11 mouse cellular contexts compared by ENCODE assay signal in the genomic region with DNA sequence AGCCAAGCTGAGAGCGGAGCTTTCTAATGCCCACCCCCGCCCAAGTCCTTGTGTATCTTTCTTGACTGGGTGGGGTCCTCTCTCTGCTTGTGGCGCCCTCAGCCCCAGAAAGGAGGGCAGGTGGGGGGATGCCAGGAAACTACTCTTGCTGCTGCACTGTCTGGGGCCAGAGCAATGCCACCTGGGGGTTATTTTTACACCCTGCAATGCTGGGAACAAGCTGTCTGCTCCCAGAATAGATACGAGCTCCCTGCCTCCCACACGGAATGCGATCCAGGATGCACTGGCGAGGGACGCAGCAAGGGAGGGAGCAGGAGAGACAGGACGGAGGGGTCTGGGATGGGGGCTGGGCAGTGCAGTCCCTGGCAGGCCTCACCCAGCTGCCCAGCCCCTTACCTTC. TPM values are rescaled to one million over a fixed set of nuclear protein-coding genes. Genes with fewer than 3 reads are reported as not detected.
DNase-seq lines count a peak whose midpoint lies in the region; ATAC-seq lines count a peak whose summit lies in the region.
"Had no signal": no experiment of that assay in that cellular context is flagged by ENCODE, and none has a peak within 500 bp of the region (broad histone marks: within the 10 kb centered on the region; RNA-seq: fewer than 3 reads in every experiment).

No protein-coding gene starts in this region.

- no peaks in the 10 kb centered on the region for H3K27me3 ChIP-seq in embryonic facial prominence, embryonic 14.5 days (replicated peaks; ENCODE audit: control insufficient read depth, insufficient read depth, low read length)
- H3K27me3 ChIP-seq in embryonic facial prominence, embryonic 10.5 days (replicated peaks; ENCODE audit: low read depth, poor library complexity, severe bottlenecking) = no peaks in the 10 kb centered on the region
- H3K27me3 ChIP-seq in limb, embryonic 10.5 days (ENCODE audit: low read depth, poor library complexity, severe bottlenecking) = no peaks in the 10 kb centered on the region

- H3K27ac ChIP-seq in embryonic facial prominence, embryonic 14.5 days (replicated peaks; ENCODE audit: low read depth, low read length) = no peak overlapping the region
- no peak overlapping the region for H3K27ac ChIP-seq in embryonic facial prominence, embryonic 10.5 days (replicated peaks)
- no peak overlapping the region for H3K27ac ChIP-seq in limb, embryonic 10.5 days

- no peaks in the 10 kb centered on the region for H3K9me3 ChIP-seq in embryonic facial prominence, embryonic 14.5 days (ENCODE audit: control insufficient read depth, low read length)
- H3K9me3 ChIP-seq in embryonic facial prominence, embryonic 10.5 days = no peaks in the 10 kb centered on the region
- H3K9me3 ChIP-seq in limb, embryonic 10.5 days (replicated peaks) = no peaks in the 10 kb centered on the region

- 0 out of 2 replicates have a peak overlapping the region, but pooled peaks have one; percentile 14 for H3K9ac ChIP-seq in embryonic facial prominence, embryonic 14.5 days (ENCODE audit: low read depth, low read length)
- H3K9ac ChIP-seq: lung, embryonic 14.5 days had no signal

- 81% methylated on average over 9 of the region's 9 CpGs for WGBS in embryonic facial prominence, embryonic 14.5 days
- 83% methylated on average over 9 of the region's 9 CpGs for WGBS in embryonic facial prominence, embryonic 10.5 days
- 87% methylated on average over 9 of the region's 9 CpGs for WGBS in limb, embryonic 10.5 days

- H3K4me2 ChIP-seq in embryonic facial prominence, embryonic 14.5 days (ENCODE audit: low read depth, low read length) = no peak overlapping the region
- H3K4me2 ChIP-seq: lung, embryonic 14.5 days had no signal

- intact Hi-C loops in heart, postnatal 10 days (cut with DNase I) = no loop called here

- no peak overlapping the region for H3K4me3 ChIP-seq in embryonic facial prominence, embryonic 14.5 days (ENCODE audit: low read depth, low read length)
- no peak overlapping the region for H3K4me3 ChIP-seq in embryonic facial prominence, embryonic 10.5 days
- H3K4me3 ChIP-seq in limb, embryonic 10.5 days = no peak overlapping the region

- peaks cover 57% of the 10 kb centered on the region for H3K36me3 ChIP-seq in embryonic facial prominence, embryonic 14.5 days (ENCODE audit: control insufficient read depth, insufficient read depth, low read length)
- peaks cover 63% of the 10 kb centered on the region for H3K36me3 ChIP-seq in embryonic facial prominence, embryonic 10.5 days (replicated peaks)
- H3K36me3 ChIP-seq in limb, embryonic 10.5 days = peaks cover 62% of the 10 kb centered on the region

- peak; percentile 15 for DNase-seq in embryonic facial prominence, embryonic 14.5 days (ENCODE audit: low spot score)
- no peak for DNase-seq in embryonic facial prominence, embryonic 10.5 days (ENCODE audit: low spot score)
- DNase-seq in frontal cortex, postnatal 10 days (ENCODE audit: low spot score in 2 of 2) = peak; percentile 52 to 69
- DNase-seq in heart, postnatal 10 days = peak; percentile 70 to 82
- DNase-seq in right cerebral cortex, adult 18-20 months = peak; percentile 92
- DNase-seq in limb, embryonic 10.5 days (ENCODE audit: low spot score) = no peak
- no peak for DNase-seq in embryo, embryonic 9.5 days (ENCODE audit: extremely low spot score)
- DNase-seq in spleen, adult 12 weeks (ENCODE audit: low spot score) = no peak
- DNase-seq: kidney, adult 2 months; lung, embryonic 14.5 days had no signal

- H3K4me1 ChIP-seq in embryonic facial prominence, embryonic 14.5 days (ENCODE audit: control insufficient read depth, insufficient read depth, low read length) = no peaks in the 10 kb centered on the region
- peaks cover 21% of the 10 kb centered on the region for H3K4me1 ChIP-seq in embryonic facial prominence, embryonic 10.5 days
- peaks cover 21% of the 10 kb centered on the region for H3K4me1 ChIP-seq in limb, embryonic 10.5 days

- no peak for ATAC-seq in embryonic facial prominence, embryonic 14.5 days (ENCODE audit: low read depth)

RNA-seq across cellular contexts. Expression of a gene that starts 2.8 kb away (rescaled TPM):
- 115 and 130 TPM in 2 replicates for polyA plus RNA-seq in embryonic facial prominence, embryonic 14.5 days (2014; fragmentation: Nextera tagmentation; extraction: Ambion mirVana)
- 185 and 189 TPM in 2 replicates for polyA plus RNA-seq in embryonic facial prominence, embryonic 10.5 days (2016; fragmentation: Nextera tagmentation; extraction: Ambion mirVana)
- total RNA-seq in heart, postnatal 10 days (2021) = 10 to 100 TPM; 73.3 to 75.3 TPM
- polyA plus RNA-seq in limb, embryonic 10.5 days (2016; fragmentation: Nextera tagmentation; extraction: Ambion mirVana) = 180 and 190 TPM in 2 replicates

RNA-seq across cellular contexts. Expression of a gene that starts 24.3 kb away (rescaled TPM):
- polyA plus RNA-seq in embryonic facial prominence, embryonic 14.5 days (2014; fragmentation: Nextera tagmentation; extraction: Ambion mirVana) = 1.5 TPM in 2 replicates
- 0.25 TPM in 2 replicates for polyA plus RNA-seq in embryonic facial prominence, embryonic 10.5 days (2016; fragmentation: Nextera tagmentation; extraction: Ambion mirVana)
- total RNA-seq in heart, postnatal 10 days (2021) = 1 to 10 TPM in 1 of 2 experiments, under 1 TPM in 1; 0.57 to 1.3 TPM
- 0.15 TPM in 1 of 2 replicates, not detected in the other for polyA plus RNA-seq in limb, embryonic 10.5 days (2016; fragmentation: Nextera tagmentation; extraction: Ambion mirVana)

RNA-seq across cellular contexts. Expression of a gene that starts 45.9 kb away (rescaled TPM):
- 40.1 and 42.2 TPM in 2 replicates for polyA plus RNA-seq in embryonic facial prominence, embryonic 14.5 days (2014; fragmentation: Nextera tagmentation; extraction: Ambion mirVana)
- polyA plus RNA-seq in embryonic facial prominence, embryonic 10.5 days (2016; fragmentation: Nextera tagmentation; extraction: Ambion mirVana) = 72.3 and 76.1 TPM in 2 replicates
- total RNA-seq in heart, postnatal 10 days (2021) = 10 to 100 TPM; 30.5 to 38.7 TPM
- polyA plus RNA-seq in limb, embryonic 10.5 days (2016; fragmentation: Nextera tagmentation; extraction: Ambion mirVana) = 59.3 and 71.2 TPM in 2 replicates

RNA-seq across cellular contexts. Expression of a gene that starts 46.7 kb away (rescaled TPM):
- 0.06 and 0.14 TPM in 2 replicates for polyA plus RNA-seq in embryonic facial prominence, embryonic 14.5 days (2014; fragmentation: Nextera tagmentation; extraction: Ambion mirVana)
- polyA plus RNA-seq in embryonic facial prominence, embryonic 10.5 days (2016; fragmentation: Nextera tagmentation; extraction: Ambion mirVana) = 0.30 TPM in 1 of 2 replicates, not detected in the other
- total RNA-seq in heart, postnatal 10 days (2021) = under 1 TPM; 0.14 to 0.15 TPM
- 0.21 and 0.29 TPM in 2 replicates for polyA plus RNA-seq in limb, embryonic 10.5 days (2016; fragmentation: Nextera tagmentation; extraction: Ambion mirVana)
- total RNA-seq: common myeloid progenitor, adult 5-6 weeks had no signal

Comparison
In these comparisons a context has a peak if more than half of its experiments do, and no peak if none do; other contexts are left out.
1. DNase-seq: peak in embryonic facial prominence, embryonic 14.5 days (single experiment), frontal cortex, postnatal 10 days (2 of 2), heart, postnatal 10 days (2 of 2) and right cerebral cortex, adult 18-20 months (single experiment); none in embryonic facial prominence, embryonic 10.5 days (single experiment), limb, embryonic 10.5 days (single experiment), embryo, embryonic 9.5 days (single experiment) and spleen, adult 12 weeks (single experiment).